Mouse (Mus musculus) heart, adult 2 months (tissue): ENCODE data around the gene Selenon.

ENCODE experiments used
- CTCF ChIP-seq: fragments of 200-600 bp; IDR thresholded peaks from 2 replicates; pipeline ENCODE4 v1.8.1; 2022; ENCODE audit warnings: antibody characterized with exemption, mild to moderate bottlenecking, moderate library complexity
- POLR2A ChIP-seq: fragments of 200-500 bp; IDR thresholded peaks from 2 replicates; pipeline ENCODE4 v1.6.1; 2011; ENCODE audit warnings: mild to moderate bottlenecking, low read depth, low read length, control low read depth; ENCODE audit not compliant: insufficient read depth

DNA sequence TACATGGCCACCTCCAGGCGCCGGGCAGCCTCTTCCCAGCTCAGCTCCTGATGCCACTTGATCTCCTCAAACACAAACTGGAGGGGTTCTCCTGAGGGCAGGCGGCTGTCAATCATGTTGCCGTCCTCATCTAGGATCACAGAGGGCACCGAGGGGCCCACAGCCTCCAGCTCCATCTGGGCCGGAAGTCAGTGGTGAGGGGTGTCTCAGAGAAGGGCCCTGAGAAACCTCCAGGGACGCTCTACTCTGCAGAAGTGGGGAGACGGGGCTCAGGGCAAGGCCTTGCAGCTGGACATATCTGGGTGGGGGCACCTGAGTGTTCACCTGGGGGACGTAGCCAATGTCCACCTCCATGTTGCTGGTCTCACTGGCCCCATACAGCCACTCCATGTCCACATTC is 9.2 kb downstream of the Selenon start:
- TF ChIP-seq CTCF = no peak
- no peak for TF ChIP-seq POLR2A
